Mouse (Mus musculus) urinary bladder, postnatal 0 days (tissue): ENCODE data around the gene Krtcap2. TPM values are rescaled to one million over a fixed set of nuclear protein-coding genes. Genes with fewer than 3 reads are reported as not detected.

Source experiments
- microRNA counts: library from miRNA; unstranded; fragments of <30 nt; microRNA quantifications from one replicate; lab custom pipeline; 2016
- microRNA-seq: library from miRNA; unstranded; fragments of <30 nt; microRNA quantifications from one replicate; pipeline ENCODE4, GENCODE M21; 2016
- polyA plus RNA-seq: library from polyadenylated mRNA; unstranded; fragments of >200 nt; fragmentation: Nextera tagmentation; extraction: Ambion mirVana; gene quantifications from 2 replicates; pipeline ENCODE4 v1.2.1, GENCODE M21; 2015

The Krtcap2 gene
- polyA plus RNA-seq = 245 and 269 TPM in 2 replicates

GRCm38 (mm10) chr3:89245688-89246171, at the start of gene Krtcap2:
Gene Krtcap2, plus strand, starts transcription at chr3:89245966.

DNA sequence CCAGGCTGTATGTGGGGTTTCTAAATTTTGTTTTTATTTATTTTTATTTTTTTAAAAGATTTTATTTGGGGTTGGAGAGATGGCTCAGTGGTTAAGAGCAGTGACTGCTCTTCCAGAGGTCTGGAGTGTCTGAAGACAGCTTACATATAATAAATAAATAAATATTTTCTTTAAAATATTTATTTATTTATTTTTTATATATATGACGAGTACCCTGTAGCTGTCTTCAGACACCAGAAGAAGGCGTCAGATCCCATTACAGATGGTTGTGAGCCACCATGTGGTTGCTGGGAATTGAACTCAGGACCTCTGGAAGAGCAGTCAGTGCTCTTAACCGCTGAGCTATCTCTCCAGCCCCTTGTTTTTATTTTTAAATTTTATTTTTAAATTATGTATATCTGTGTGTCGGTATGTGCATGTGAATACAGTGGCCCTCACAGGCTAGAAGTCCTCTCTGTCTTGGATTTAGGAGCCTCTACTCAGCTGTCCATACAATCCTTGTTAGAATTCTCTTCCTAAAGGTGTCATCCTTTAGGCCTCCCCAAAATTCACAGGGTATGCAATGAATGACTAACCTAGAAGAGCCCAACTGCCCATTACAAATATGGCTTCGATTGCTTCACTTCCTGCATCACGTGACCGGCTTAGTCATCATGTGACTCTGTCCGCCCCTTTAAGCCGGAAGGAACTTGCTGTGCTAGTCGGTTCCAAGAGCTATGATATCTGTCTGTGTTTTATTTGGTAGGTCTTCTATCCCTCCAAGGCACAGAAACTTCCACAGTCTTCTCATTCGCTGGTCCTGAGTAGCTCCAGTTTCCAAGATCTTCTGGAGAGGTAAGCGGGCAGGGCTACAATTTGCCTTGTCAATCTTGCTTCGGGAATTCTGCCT, 43.3 kb upstream of the Krtcap2 start, which contains the start of gene Gba:
TSS of gene Gba (plus strand) at position 676 of the 889 bp plus-strand sequence.

DNA sequence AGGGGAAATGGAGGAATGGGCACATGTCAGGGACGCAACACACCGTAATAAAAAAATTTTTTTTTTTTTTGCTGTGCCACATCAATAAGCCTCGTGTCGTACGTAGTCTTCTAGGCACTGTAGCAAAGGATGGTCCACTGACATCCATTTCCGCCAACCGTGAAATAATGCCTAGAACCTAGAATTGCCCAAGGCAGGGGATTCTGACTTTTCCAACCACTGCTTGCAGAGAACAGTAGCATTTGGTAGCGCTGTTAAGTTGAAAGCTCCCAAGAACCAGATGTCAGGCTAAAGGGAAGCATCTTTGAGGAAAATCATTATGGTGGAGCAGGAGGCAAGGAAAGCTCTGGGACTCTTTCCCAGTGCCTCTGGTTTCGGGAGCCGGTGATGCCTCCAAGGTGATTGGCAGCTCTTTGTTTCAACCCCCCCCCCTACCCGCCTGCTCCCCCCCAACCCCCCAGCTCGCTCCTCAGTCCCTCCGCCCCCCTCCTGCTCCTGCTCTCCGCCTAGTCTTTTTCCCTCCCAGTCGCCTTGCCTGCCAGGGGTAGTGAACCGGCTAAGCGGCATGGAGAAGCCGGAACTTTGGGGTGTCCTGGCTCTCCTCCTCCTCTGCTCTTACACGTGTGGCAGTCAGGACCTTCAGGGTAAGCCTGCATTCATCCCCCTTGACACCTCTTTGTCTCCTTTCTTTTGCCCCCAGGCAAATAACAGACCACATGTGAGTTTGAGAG, 30.9 kb upstream of the Krtcap2 start, which contains the start of gene Thbs3:
TSS of gene Thbs3 (plus strand) at position 500 of the 731 bp plus-strand sequence.

DNA sequence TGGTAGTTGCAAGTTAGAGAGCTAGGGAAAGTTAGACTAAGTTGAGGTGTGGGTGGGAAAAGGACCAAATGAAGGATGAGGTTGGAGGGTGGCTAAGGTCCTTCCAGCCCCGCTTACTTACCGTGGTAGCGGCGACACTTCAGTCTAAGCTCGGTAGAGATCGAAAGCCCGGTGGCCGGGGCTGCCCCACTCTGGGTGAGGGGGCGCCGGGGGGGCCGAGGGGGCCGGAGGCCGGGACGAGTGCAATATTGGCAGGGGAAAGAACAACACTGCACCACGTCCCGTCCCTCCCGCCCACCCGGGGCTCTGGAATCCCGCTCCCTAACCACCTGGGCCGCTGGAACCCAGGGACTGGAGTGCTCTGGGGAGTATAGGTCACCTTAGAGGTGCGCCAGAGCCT, 18.9 kb upstream of the Krtcap2 start, which contains the start of gene Mtx1:
TSS of gene Mtx1 (minus strand) at position 189 of the 400 bp plus-strand sequence.

DNA sequence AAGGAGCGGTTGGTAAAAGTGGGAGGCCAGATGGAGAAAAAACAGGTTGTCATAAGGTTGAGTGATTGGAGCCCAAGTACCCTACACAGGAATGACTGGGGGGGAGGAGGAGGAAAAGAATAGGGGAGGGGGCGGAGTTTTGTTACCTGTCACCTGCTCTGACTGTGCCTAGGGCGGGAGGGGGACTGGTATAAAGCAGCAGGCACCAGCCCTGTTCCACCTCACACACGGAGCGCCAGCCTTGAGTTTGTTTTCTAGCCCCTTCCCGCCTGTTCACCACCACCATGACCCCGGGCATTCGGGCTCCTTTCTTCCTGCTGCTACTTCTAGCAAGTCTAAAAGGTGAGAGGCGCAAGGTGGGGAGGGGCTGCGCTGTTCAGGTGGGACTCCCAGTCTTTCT, 16.9 kb upstream of the Krtcap2 start, which contains the start of gene Muc1:
TSS of gene Muc1 (plus strand) at position 222 of the 400 bp plus-strand sequence.

DNA sequence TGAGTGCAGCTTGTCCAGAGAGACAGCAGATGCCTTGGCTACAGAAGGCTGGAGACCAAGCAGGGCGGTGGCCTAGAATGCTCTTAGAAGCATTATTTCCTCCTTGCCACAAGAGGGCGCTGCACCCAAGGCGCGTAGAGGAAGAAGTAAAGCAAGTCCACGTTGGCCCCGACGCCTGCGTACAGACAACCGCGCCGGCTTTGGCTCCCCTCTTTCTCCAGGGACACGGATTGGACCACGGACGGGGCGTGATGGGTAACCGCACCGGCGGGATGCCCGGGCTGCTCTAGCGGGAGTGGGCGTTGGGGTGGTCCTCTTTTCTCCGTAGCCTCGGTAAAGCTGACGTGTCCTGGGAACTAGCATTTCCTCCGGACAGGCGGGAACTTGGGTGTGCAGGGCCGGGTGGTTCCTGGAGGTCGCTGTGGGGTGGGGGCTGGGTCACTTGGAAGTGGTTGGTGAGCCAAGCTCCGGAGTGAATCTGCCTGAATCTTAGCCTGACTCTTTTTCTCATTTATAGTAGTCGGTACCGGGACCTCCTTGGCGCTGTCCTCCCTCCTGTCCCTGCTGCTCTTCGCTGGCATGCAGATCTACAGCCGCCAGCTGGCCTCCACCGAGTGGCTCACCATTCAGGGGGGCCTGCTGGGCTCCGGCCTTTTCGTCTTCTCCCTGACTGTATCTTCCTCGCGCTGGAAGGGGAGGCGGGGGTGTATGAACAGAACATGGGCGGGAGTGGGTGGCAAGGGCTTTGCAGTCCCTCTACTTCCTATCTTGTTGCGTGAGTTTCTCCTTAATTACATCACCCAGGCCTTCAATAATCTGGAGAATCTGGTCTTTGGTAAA, 715 bp downstream of the Krtcap2 start, which contains the start of gene Trim46:
TSS of gene Trim46 (minus strand) at position 49 of the 840 bp plus-strand sequence.

GRCm38 (mm10) chr3:89259076-89259475, 13.3 kb downstream of the Krtcap2 start, which contains the start of gene Dpm3:
Gene Dpm3, plus strand, starts transcription at chr3:89259358.

DNA sequence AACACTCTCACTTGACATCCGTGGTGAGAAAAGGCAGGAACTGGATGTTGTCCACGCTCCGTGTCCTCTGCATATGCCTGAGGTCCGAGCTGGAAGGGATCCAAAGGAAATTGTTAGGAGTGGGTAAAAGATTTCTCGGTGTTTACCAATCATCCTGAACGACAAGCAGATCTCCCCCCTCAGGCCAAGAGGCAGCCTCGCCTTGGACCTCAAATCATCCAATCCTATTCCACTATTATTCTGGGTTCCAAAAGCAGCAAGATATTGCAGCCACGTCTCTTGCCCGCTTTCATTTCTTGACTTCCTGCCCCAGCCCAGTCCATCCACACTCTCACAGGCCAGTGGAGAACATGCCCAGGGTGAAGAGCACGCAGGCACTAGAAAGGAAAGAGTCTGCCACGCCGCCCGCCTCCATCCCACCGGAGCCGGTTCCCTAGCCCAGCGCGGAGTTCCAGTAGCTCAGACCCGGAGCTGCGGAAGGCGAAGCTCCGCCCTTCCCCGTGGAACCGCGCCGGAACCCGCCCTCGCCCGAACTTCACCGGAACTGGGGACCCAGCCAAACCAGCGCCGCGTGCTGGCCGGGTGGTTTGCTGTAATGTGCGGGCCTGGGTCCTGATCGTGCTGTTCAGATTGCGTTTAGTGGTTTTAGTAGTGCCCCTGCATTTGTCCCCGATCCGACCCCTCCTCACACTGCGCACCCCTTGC, 24.4 kb downstream of the Krtcap2 start, which contains the start of gene Slc50a1:
TSS of gene Slc50a1 (minus strand) at position 520 of the 705 bp plus-strand sequence.

GRCm38 (mm10) chr3:89280606-89281511, 35.1 kb downstream of the Krtcap2 start, which contains the start of gene Efna1:
Gene Efna1, minus strand, starts transcription at chr3:89281142.

MicroRNA genes within 50 kb of the gene (microRNA counts, 519-probe panel; counts per million panel counts)
- microRNA mmu-miR-92b (lab: Ali Mortazavi, UCI) = not detected

Small RNA genes lying within 50 kb of the gene (microRNA-seq; reads per million reads assigned to microRNA genes)
- 13.3 reads per million, percentile 22 among the genes with 10 or more reads in this experiment for gene Mir92b

Other genes starting within 250 kb of the Krtcap2 start
- gene Rusc1, start 152.7 kb upstream of the Krtcap2 start, polyA plus RNA-seq = 11.3 and 11.4 TPM in 2 replicates
- gene Gm43738, start 144.9 kb upstream of the Krtcap2 start, polyA plus RNA-seq = not detected in 2 replicates
- 251 and 535 TPM in 2 replicates for gene Fdps, start 144.0 kb upstream of the Krtcap2 start, polyA plus RNA-seq
- gene Pklr, start 109.8 kb upstream of the Krtcap2 start, polyA plus RNA-seq = not detected in 2 replicates
- gene Hcn3, start 85.8 kb upstream of the Krtcap2 start, polyA plus RNA-seq = 0.35 and 0.59 TPM in 2 replicates
- gene Clk2, start 81.2 kb upstream of the Krtcap2 start, polyA plus RNA-seq = 10.9 and 11.8 TPM in 2 replicates
- 63.2 and 67.5 TPM in 2 replicates for gene Scamp3, start 68.5 kb upstream of the Krtcap2 start, polyA plus RNA-seq
- 16.3 and 16.7 TPM in 2 replicates for gene Fam189b, start 62.8 kb upstream of the Krtcap2 start, polyA plus RNA-seq
- gene Gba, start 43.0 kb upstream of the Krtcap2 start, polyA plus RNA-seq = 35.9 and 40.6 TPM in 2 replicates
- gene Thbs3, start 30.8 kb upstream of the Krtcap2 start, polyA plus RNA-seq = 31.5 and 34.3 TPM in 2 replicates
- gene Mtx1, start 18.9 kb upstream of the Krtcap2 start, polyA plus RNA-seq = 130 and 133 TPM in 2 replicates
- 0.31 and 0.75 TPM in 2 replicates for gene Muc1, start 16.9 kb upstream of the Krtcap2 start, polyA plus RNA-seq
- 0.50 and 0.73 TPM in 2 replicates for gene Trim46, start 343 bp downstream of the Krtcap2 start, polyA plus RNA-seq
- gene Dpm3, start 13.4 kb downstream of the Krtcap2 start, polyA plus RNA-seq = 107 and 126 TPM in 2 replicates
- gene Slc50a1, start 24.6 kb downstream of the Krtcap2 start, polyA plus RNA-seq = 90.2 and 94.4 TPM in 2 replicates
- gene Efna1, start 35.2 kb downstream of the Krtcap2 start, polyA plus RNA-seq = 19.8 and 20.1 TPM in 2 replicates
- 5.3 and 6.5 TPM in 2 replicates for gene Efna3, start 77.0 kb downstream of the Krtcap2 start, polyA plus RNA-seq
- 4.4 and 5.6 TPM in 2 replicates for gene Efna4, start 92.1 kb downstream of the Krtcap2 start, polyA plus RNA-seq
- 60.9 and 72.6 TPM in 2 replicates for gene Adam15, start 104.0 kb downstream of the Krtcap2 start, polyA plus RNA-seq
- gene Dcst2, start 116.0 kb downstream of the Krtcap2 start, polyA plus RNA-seq = 0.07 and 0.08 TPM in 2 replicates
- 0.17 and 0.26 TPM in 2 replicates for gene Dcst1, start 119.3 kb downstream of the Krtcap2 start, polyA plus RNA-seq
- 4.1 and 4.6 TPM in 2 replicates for gene Zbtb7b, start 148.8 kb downstream of the Krtcap2 start, polyA plus RNA-seq
- not detected in 2 replicates for gene Lenep, start 156.8 kb downstream of the Krtcap2 start, polyA plus RNA-seq
- gene Flad1, start 165.9 kb downstream of the Krtcap2 start, polyA plus RNA-seq = 20.6 and 21.0 TPM in 2 replicates
- gene Cks1b, start 172.4 kb downstream of the Krtcap2 start, polyA plus RNA-seq = 146 and 176 TPM in 2 replicates
- gene Shc1, start 172.5 kb downstream of the Krtcap2 start, polyA plus RNA-seq = 75.2 and 77.8 TPM in 2 replicates
- 17.5 and 21.1 TPM in 2 replicates for gene Pygo2, start 184.2 kb downstream of the Krtcap2 start, polyA plus RNA-seq
- gene Pbxip1, start 190.7 kb downstream of the Krtcap2 start, polyA plus RNA-seq = 171 and 191 TPM in 2 replicates
- 40.4 and 51.5 TPM in 2 replicates for gene Pmvk, start 208.6 kb downstream of the Krtcap2 start, polyA plus RNA-seq